Comparison of ENCODE assay signal across 21 mouse cellular contexts in the genomic region with DNA sequence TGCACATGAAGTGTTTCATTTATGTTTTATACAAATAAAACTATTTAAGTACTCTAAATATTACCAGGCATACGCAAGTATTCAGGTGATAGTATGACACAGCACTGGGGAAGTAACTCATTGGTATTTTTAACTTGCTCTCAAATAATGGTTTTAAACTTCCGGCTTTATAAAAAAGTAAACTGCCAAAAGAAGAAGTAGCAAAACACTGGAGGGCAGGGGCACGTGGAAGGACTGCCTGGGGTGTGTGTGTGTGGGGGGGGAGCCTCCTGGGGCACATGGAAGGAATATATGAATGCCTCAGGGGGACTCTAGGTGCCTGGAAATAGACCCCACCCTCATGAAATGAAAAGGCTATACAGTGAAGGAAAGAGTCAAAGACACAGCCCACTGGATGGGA.
"Had no signal": no experiment of that assay in that cellular context is flagged by ENCODE, and none has a peak within 500 bp of the region (broad histone marks: within the 10 kb centered on the region; RNA-seq: fewer than 3 reads in every experiment).

No protein-coding gene starts in this region.

- H3K9me3 ChIP-seq: kidney, embryonic 15.5 days; midbrain, embryonic 15.5 days; neural tube, embryonic 12.5 days; neural tube, embryonic 15.5 days had no signal

- H3K4me3 ChIP-seq: kidney, embryonic 15.5 days; left cerebral cortex, adult 2 months; midbrain, embryonic 15.5 days; neural tube, embryonic 12.5 days; neural tube, embryonic 15.5 days had no signal

- DNase-seq: kidney, adult 8-10 months; kidney, postnatal 10 days; kidney, postnatal 36 days; layer of hippocampus, postnatal 36 days; liver, postnatal 0 days; lung, embryonic 14.5 days; retina, postnatal 1 day; thymus, adult 2 months; thymus, postnatal 14 days; thymus, postnatal 4 days had no signal

- H3K4me1 ChIP-seq: kidney, embryonic 15.5 days; midbrain, embryonic 15.5 days; neural tube, embryonic 12.5 days; neural tube, embryonic 15.5 days had no signal

- H3K27ac ChIP-seq: kidney, embryonic 15.5 days; left cerebral cortex, adult 2 months; liver, embryonic 14.5 days; macrophage; midbrain, embryonic 15.5 days; neural tube, embryonic 12.5 days; neural tube, embryonic 15.5 days; stomach, postnatal 0 days had no signal

- H3K27me3 ChIP-seq: kidney, embryonic 15.5 days; midbrain, embryonic 15.5 days; neural tube, embryonic 12.5 days; neural tube, embryonic 15.5 days had no signal

- H3K4me2 ChIP-seq: kidney, embryonic 15.5 days; lung, embryonic 14.5 days; midbrain, embryonic 11.5 days; midbrain, embryonic 15.5 days; neural tube, embryonic 12.5 days; neural tube, embryonic 15.5 days had no signal

- ATAC-seq: intestine, postnatal 0 days; liver, postnatal 0 days; lung, postnatal 0 days; midbrain, embryonic 15.5 days had no signal

- H3K9ac ChIP-seq: kidney, embryonic 15.5 days; liver, embryonic 14.5 days; liver, postnatal 0 days; lung, embryonic 14.5 days; midbrain, embryonic 15.5 days; neural tube, embryonic 12.5 days; neural tube, embryonic 15.5 days had no signal

- H3K36me3 ChIP-seq: kidney, embryonic 15.5 days; neural tube, embryonic 12.5 days had no signal
